Mouse (Mus musculus) heart, postnatal 0 days (tissue): ENCODE results near the gene Cldn9.

Experiments used
- CTCF ChIP-seq: IDR thresholded peaks from 2 replicates; pipeline ENCODE4 v1.5.1; 2016; ENCODE audit warnings: antibody characterized with exemption, control low read depth, low read depth
- EP300 ChIP-seq: IDR thresholded peaks from 2 replicates; pipeline ENCODE4 v1.6.1; 2016; ENCODE audit warnings: antibody characterized with exemption, low read depth

DNA sequence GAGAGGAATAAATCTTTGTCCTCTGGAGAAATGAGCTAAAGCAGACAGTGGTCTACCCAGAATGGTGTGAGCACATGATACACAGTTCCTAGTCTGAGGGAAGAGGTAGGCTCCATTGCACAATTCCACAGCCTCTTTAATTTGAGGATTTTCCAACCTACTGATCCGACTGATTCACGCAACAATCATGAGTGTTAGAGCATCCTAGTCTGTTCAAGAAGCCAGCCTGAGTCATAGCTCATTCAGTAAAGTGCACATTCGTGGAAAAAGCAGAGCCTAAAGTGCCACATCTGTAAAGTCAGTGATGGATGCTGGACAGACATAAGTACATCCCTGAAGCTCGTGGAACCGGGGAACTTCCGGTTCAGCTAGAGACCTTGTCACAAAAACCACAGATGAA lies 32.5 kb downstream of the Cldn9 start:
- no peak for TF ChIP-seq CTCF
- no peak for TF ChIP-seq EP300
